Mouse (Mus musculus) midbrain, embryonic 11.5 days (tissue): ENCODE data around the gene Sorbs2. TPM values are rescaled to one million over a fixed set of nuclear protein-coding genes. Genes with fewer than 3 reads are reported as not detected.

Experiments used
- ATAC-seq: fragments of 200-750 bp; cut with Nextera tagmentation; 2 replicates; pipeline ENCODE4 v1.8.0; 2017; ENCODE audit warnings: moderate TSS enrichment, moderate library complexity; ENCODE audit not compliant: low FRiP score
- DNase-seq: peaks from one replicate; pipeline ENCODE4 v3.0.0; 2015; ENCODE audit warnings: low spot score; ENCODE audit errors: missing footprints
- H3K27ac ChIP-seq: fragments of 300-500 bp; sonication (generic); 2 replicates; pipeline ENCODE4 v1.5.1; 2014; ENCODE audit warnings: low read depth, low read length
- H3K27me3 ChIP-seq: fragments of 300-500 bp; sonication (generic); 2 replicates; pipeline ENCODE4 v1.6.1; 2014; ENCODE audit warnings: mild to moderate bottlenecking, low read length, moderate library complexity, mixed read lengths; ENCODE audit not compliant: control insufficient read depth, insufficient read depth
- H3K36me3 ChIP-seq: fragments of 300-500 bp; sonication (generic); 2 replicates; pipeline ENCODE4 v1.6.1; 2014; ENCODE audit warnings: mild to moderate bottlenecking, low read length, moderate library complexity, mixed read lengths; ENCODE audit not compliant: control insufficient read depth, insufficient read depth
- H3K4me1 ChIP-seq: fragments of 300-500 bp; sonication (generic); 2 replicates; pipeline ENCODE4 v1.6.1; 2014; ENCODE audit warnings: low read length; ENCODE audit not compliant: control insufficient read depth, insufficient read depth
- H3K4me2 ChIP-seq: fragments of 300-500 bp; sonication (generic); 2 replicates; pipeline ENCODE4 v1.6.1; 2014; ENCODE audit warnings: mild to moderate bottlenecking, moderate library complexity
- H3K4me3 ChIP-seq: fragments of 300-500 bp; sonication (generic); 2 replicates; pipeline ENCODE4 v1.5.1; 2014; ENCODE audit warnings: low read depth, low read length
- H3K9ac ChIP-seq: fragments of 300-500 bp; sonication (generic); 2 replicates; pipeline ENCODE4 v1.6.1; 2014; ENCODE audit warnings: low read length
- H3K9me3 ChIP-seq: fragments of 300-500 bp; sonication (generic); 2 replicates; pipeline ENCODE4 v1.6.1; 2016; ENCODE audit warnings: low read length; ENCODE audit not compliant: control insufficient read depth
- WGBS: fragments of 180-500 bp; shearing (Covaris S2); extraction: QIAGEN DNeasy Blood & Tissue Kit; methylation state at CpG from one replicate; pipeline ENCODE4 v1.1.7; 2014; 5-methylcytosine and 5-hydroxymethylcytosine counted together
- polyA plus RNA-seq: library from polyadenylated mRNA; unstranded; fragments of >200 nt; fragmentation: Nextera tagmentation; extraction: Ambion mirVana; gene quantifications from 2 replicates; pipeline ENCODE4 v1.2.1, GENCODE M21; 2014

The Sorbs2 gene
- polyA plus RNA-seq, 1 experiment from 2014 or later, result 79.8 TPM

GRCm38 (mm10) chr8:45585158-45585557, 77.6 kb downstream of the Sorbs2 start:
- DNase-seq (peak; percentile 53), ATAC-seq (no peak)
- Histone ChIP-seq H3K27ac (no peak overlapping the region), H3K9me3 (no peaks in the 10 kb centered on the region), H3K4me1 (no peaks in the 10 kb centered on the region), H3K4me2 (no peak overlapping the region), H3K36me3 (no peaks in the 10 kb centered on the region), H3K4me3 (no peak overlapping the region), H3K9ac (no peak overlapping the region), H3K27me3 (no peaks in the 10 kb centered on the region)
- WGBS, result 45% methylated on average over 4 of the region's 4 CpGs

GRCm38 (mm10) chr8:45587011-45587410, 79.4 kb downstream of the Sorbs2 start:
- no peaks in the 10 kb centered on the region for H3K27me3 ChIP-seq
- no peak overlapping the region for H3K27ac ChIP-seq
- no peak overlapping the region for H3K9ac ChIP-seq
- no peaks in the 10 kb centered on the region for H3K36me3 ChIP-seq
- ATAC-seq (no peak), DNase-seq (peak; percentile 54)
- H3K4me3 ChIP-seq, result no peak overlapping the region
- 93% methylated on average over 9 of the region's 9 CpGs for WGBS
- H3K4me1 ChIP-seq, result no peaks in the 10 kb centered on the region
- no peak overlapping the region for H3K4me2 ChIP-seq
- no peaks in the 10 kb centered on the region for H3K9me3 ChIP-seq

- ATAC-seq (no peak), DNase-seq (peak; percentile 54)
- H3K9me3 ChIP-seq, result no peaks in the 10 kb centered on the region
- no peaks in the 10 kb centered on the region for H3K36me3 ChIP-seq
- 87% methylated on average over 4 of the region's 4 CpGs for WGBS
- H3K27me3 ChIP-seq, result no peaks in the 10 kb centered on the region
- no peak overlapping the region for H3K9ac ChIP-seq
- H3K4me2 ChIP-seq, result no peak overlapping the region
- H3K4me3 ChIP-seq, result no peak overlapping the region
- no peak overlapping the region for H3K27ac ChIP-seq
- no peaks in the 10 kb centered on the region for H3K4me1 ChIP-seq
These were observed 84.3 kb downstream of the Sorbs2 start for GRCm38 (mm10) chr8:45591888-45592287.

GRCm38 (mm10) chr8:45593711-45594110, 86.1 kb downstream of the Sorbs2 start:
- Histone ChIP-seq H3K9ac (no peak overlapping the region), H3K9me3 (no peaks in the 10 kb centered on the region)
- WGBS, result 80% methylated on average over 5 of the region's 5 CpGs

GRCm38 (mm10) chr8:45595983-45596382, 88.4 kb downstream of the Sorbs2 start:
- no peaks in the 10 kb centered on the region for H3K36me3 ChIP-seq
- no peaks in the 10 kb centered on the region for H3K27me3 ChIP-seq
- H3K4me3 ChIP-seq, result no peak overlapping the region
- no peaks in the 10 kb centered on the region for H3K4me1 ChIP-seq
- peak; percentile 37 for DNase-seq
- 84% methylated on average over 1 of the region's 1 CpGs for WGBS
- H3K9ac ChIP-seq, result no peak overlapping the region
- no peak overlapping the region for H3K27ac ChIP-seq
- H3K9me3 ChIP-seq, result no peaks in the 10 kb centered on the region
- no peak overlapping the region for H3K4me2 ChIP-seq
- no peak for ATAC-seq

More at GRCm38 (mm10) chr8:45593711-45594110, 86.1 kb downstream of the Sorbs2 start:
- Histone ChIP-seq H3K4me1 (no peaks in the 10 kb centered on the region), H3K4me2 (no peak overlapping the region), H3K27ac (no peak overlapping the region), H3K4me3 (no peak overlapping the region), H3K27me3 (no peaks in the 10 kb centered on the region), H3K36me3 (no peaks in the 10 kb centered on the region)
- no peak for DNase-seq
- no peak for ATAC-seq

- no peaks in the 10 kb centered on the region for H3K27me3 ChIP-seq
- H3K36me3 ChIP-seq, result no peaks in the 10 kb centered on the region
- ATAC-seq, result no peak
- H3K9me3 ChIP-seq, result no peaks in the 10 kb centered on the region
- H3K4me2 ChIP-seq, result no peak overlapping the region
- peak; percentile 45 for DNase-seq
- H3K9ac ChIP-seq, result no peak overlapping the region
- H3K27ac ChIP-seq, result no peak overlapping the region
- H3K4me1 ChIP-seq, result no peaks in the 10 kb centered on the region
- no peak overlapping the region for H3K4me3 ChIP-seq
- WGBS, result 88% methylated on average over 2 of the region's 2 CpGs
These were observed 89.0 kb downstream of the Sorbs2 start for GRCm38 (mm10) chr8:45596591-45596990.

- ATAC-seq (no peak), DNase-seq (peak; percentile 53)
- Histone ChIP-seq H3K4me3 (no peak overlapping the region), H3K4me2 (no peak overlapping the region), H3K36me3 (no peaks in the 10 kb centered on the region), H3K27me3 (no peaks in the 10 kb centered on the region), H3K4me1 (no peaks in the 10 kb centered on the region), H3K27ac (no peak overlapping the region), H3K9me3 (no peaks in the 10 kb centered on the region), H3K9ac (no peak overlapping the region)
- 88% methylated on average over 7 of the region's 7 CpGs for WGBS
These were observed 90.2 kb downstream of the Sorbs2 start for GRCm38 (mm10) chr8:45597631-45598420.

GRCm38 (mm10) chr8:45598883-45599282, 91.3 kb downstream of the Sorbs2 start:
- no peak for DNase-seq
- H3K27ac ChIP-seq, result no peak overlapping the region
- no peak overlapping the region for H3K4me3 ChIP-seq
- H3K36me3 ChIP-seq, result no peaks in the 10 kb centered on the region
- no peaks in the 10 kb centered on the region for H3K9me3 ChIP-seq
- no peak for ATAC-seq
- no peak overlapping the region for H3K9ac ChIP-seq
- no peaks in the 10 kb centered on the region for H3K4me1 ChIP-seq
- H3K27me3 ChIP-seq, result no peaks in the 10 kb centered on the region
- 44% methylated on average over 2 of the region's 2 CpGs for WGBS
- no peak overlapping the region for H3K4me2 ChIP-seq

- Histone ChIP-seq H3K4me3 (no peak overlapping the region), H3K9ac (no peak overlapping the region), H3K27me3 (no peaks in the 10 kb centered on the region), H3K9me3 (no peaks in the 10 kb centered on the region), H3K4me2 (no peak overlapping the region), H3K27ac (no peak overlapping the region), H3K36me3 (no peaks in the 10 kb centered on the region), H3K4me1 (no peaks in the 10 kb centered on the region)
- DNase-seq (no peak), ATAC-seq (no peak)
- 86% methylated on average over 4 of the region's 4 CpGs for WGBS
These were observed 94.4 kb downstream of the Sorbs2 start for GRCm38 (mm10) chr8:45602019-45602418.
